Mouse (Mus musculus) embryonic facial prominence, embryonic 11.5 days (tissue): ENCODE data around the gene F830045P16Rik. TPM values are rescaled to one million over a fixed set of nuclear protein-coding genes. Genes with fewer than 3 reads are reported as not detected.
"Not testable (repeated sequence)": the region's sequence is repeated elsewhere in the genome, so short reads cannot be mapped to it uniquely, and the experiment has no call there.

Source experiments
- ATAC-seq: fragments of 200-750 bp; cut with Nextera tagmentation; replicated peaks from 2 replicates; pipeline ENCODE4 v1.8.0; 2017; ENCODE audit warnings: low read depth; ENCODE audit not compliant: insufficient number of reproducible peaks, low FRiP score, low TSS enrichment
- DNase-seq: peaks from one replicate; pipeline ENCODE4 v3.0.0-alpha.2; 2015; ENCODE audit warnings: low spot score
- H3K27ac ChIP-seq: fragments of 300-500 bp; sonication (generic); replicated peaks from 2 replicates; pipeline ENCODE4 v1.5.1; 2014; ENCODE audit warnings: mild to moderate bottlenecking, low read depth, low read length, control low read depth
- H3K27me3 ChIP-seq: fragments of 300-500 bp; sonication (generic); 2 replicates; pipeline ENCODE4 v1.6.1; 2014; ENCODE audit warnings: mild to moderate bottlenecking, low read length, moderate library complexity, mixed read lengths; ENCODE audit not compliant: control insufficient read depth, insufficient read depth
- H3K36me3 ChIP-seq: fragments of 300-500 bp; sonication (generic); replicated peaks from 2 replicates; pipeline ENCODE4 v1.6.1; 2014; ENCODE audit warnings: low read depth, mild to moderate bottlenecking, low read length, moderate library complexity, mixed read lengths; ENCODE audit not compliant: control insufficient read depth, insufficient read depth
- H3K4me1 ChIP-seq: fragments of 300-500 bp; sonication (generic); 2 replicates; pipeline ENCODE4 v1.6.1; 2014; ENCODE audit warnings: low read length, mixed read lengths; ENCODE audit not compliant: control insufficient read depth, insufficient read depth
- H3K4me2 ChIP-seq: fragments of 300-500 bp; sonication (generic); 2 replicates; pipeline ENCODE4 v1.6.1; 2014; ENCODE audit warnings: low read depth, mild to moderate bottlenecking, control low read depth, low read length, moderate library complexity
- H3K4me3 ChIP-seq: fragments of 300-500 bp; sonication (generic); 2 replicates; pipeline ENCODE4 v1.5.1; 2014; ENCODE audit warnings: low read depth, low read length, control low read depth
- H3K9ac ChIP-seq: fragments of 300-500 bp; sonication (generic); replicated peaks from 2 replicates; pipeline ENCODE4 v1.6.1; 2014; ENCODE audit warnings: mild to moderate bottlenecking, control low read depth, low read length
- H3K9me3 ChIP-seq: fragments of 300-500 bp; sonication (generic); replicated peaks from 2 replicates; pipeline ENCODE4 v1.6.1; 2016; ENCODE audit warnings: mild to moderate bottlenecking, low read length, inconsistent platforms, mixed read lengths; ENCODE audit not compliant: control insufficient read depth
- WGBS: fragments of 180-500 bp; shearing (Covaris S2); extraction: QIAGEN DNeasy Blood & Tissue Kit; methylation state at CpG from one replicate; pipeline ENCODE4 v1.1.7; 2014; 5-methylcytosine and 5-hydroxymethylcytosine counted together
- polyA plus RNA-seq: library from polyadenylated mRNA; unstranded; fragments of >200 nt; fragmentation: Nextera tagmentation; extraction: Ambion mirVana; gene quantifications from 2 replicates; pipeline ENCODE4 v1.2.1, GENCODE M21; 2014

The F830045P16Rik gene
- polyA plus RNA-seq, 1 experiment from 2014 or later, result not detected

DNA sequence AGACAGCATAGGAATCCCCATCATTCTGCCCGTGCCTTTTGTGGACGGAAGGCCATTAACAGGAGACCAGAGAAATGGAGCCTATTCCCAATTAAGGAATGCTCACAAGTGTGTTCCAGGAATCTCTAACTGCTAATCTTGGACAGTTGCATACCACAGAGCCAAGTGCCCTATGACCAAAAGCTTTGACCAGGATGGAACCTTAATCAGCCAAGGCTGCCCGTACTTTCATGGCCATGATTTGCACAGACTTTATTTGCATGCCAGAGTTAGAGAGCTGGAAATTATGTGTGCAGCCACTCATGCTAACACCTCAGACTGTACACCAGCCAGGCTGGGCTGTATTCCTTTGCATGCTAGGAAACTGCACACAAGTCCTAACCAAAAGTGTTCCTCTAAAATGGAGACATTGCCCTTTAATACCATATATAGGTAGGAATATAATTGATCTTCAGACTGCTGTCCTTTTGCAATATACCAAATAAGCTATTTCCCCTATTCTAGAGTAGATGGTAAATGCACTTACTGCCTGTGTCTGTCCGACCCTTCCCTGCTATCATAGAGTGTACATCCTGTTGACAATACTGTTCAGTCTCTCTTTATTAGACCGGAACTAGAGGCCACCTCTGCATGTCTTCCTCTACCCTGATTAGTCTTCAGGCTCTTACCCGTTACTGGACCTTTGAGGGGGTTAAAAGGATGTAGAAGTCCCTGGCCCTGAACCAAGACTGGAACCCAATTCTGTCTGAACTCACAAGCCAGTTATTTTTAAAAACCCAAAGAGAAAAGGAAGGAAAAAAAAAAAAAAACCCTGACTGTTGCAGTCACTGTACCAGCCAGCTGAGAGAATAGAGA, 22.6 kb downstream of the F830045P16Rik start:
- Histone ChIP-seq H3K36me3 (no peaks in the 10 kb centered on the region), H3K9ac (no peak overlapping the region), H3K9me3 (no peaks in the 10 kb centered on the region), H3K4me1 (no peaks in the 10 kb centered on the region), H3K4me2 (no peak overlapping the region), H3K27me3 (no peaks in the 10 kb centered on the region), H3K4me3 (no peak overlapping the region), H3K27ac (no peak overlapping the region)
- DNase-seq (no peak), ATAC-seq (no peak)
- 84% methylated on average over 6 of the region's 6 CpGs for WGBS

DNA sequence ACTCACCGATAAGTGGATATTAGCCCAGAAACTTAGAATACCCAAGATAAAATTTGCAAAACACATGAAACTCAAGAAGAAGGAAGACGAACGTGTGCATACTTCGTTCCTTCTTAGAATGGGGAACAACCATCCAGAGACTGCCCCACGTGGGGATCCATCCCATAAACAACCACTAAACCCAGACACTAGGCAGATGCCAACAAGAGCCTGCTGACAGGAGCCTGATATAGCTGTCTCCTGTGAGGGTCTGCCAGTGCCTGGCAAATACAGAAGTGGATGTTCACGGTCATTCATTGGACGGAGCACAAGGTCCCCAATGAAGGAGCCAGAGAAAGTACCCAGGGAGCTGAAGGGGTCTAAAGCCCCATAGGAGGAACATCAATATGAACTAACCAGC, 24.3 kb downstream of the F830045P16Rik start:
- H3K4me1 ChIP-seq, H3K4me3 ChIP-seq, H3K27me3 ChIP-seq, H3K36me3 ChIP-seq, H3K4me2 ChIP-seq, H3K9me3 ChIP-seq, H3K9ac ChIP-seq, ATAC-seq, H3K27ac ChIP-seq, DNase-seq: not testable (repeated sequence)
- 91% methylated on average over 7 of the region's 7 CpGs for WGBS

DNA sequence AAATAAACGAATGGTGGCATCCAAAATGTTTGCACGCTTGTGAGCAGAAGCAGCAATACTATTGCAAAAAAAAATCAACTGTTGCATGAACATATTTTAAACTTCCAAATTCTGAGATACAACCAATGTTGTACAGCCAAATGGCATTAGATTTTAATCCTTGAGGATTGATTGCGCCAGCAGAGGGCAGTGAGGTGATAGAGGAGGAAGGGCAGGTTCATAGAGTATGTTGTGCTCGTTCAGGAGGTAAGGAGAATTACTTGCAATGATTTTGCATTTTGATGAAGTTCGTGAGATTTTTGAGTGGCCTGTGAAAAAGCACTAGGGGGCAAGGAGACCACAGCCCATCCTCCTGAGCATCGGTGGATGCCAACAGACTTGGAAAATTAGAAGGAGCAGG, 33.8 kb downstream of the F830045P16Rik start:
- Histone ChIP-seq H3K27ac (no peak overlapping the region), H3K9ac (no peak overlapping the region), H3K4me3 (no peak overlapping the region), H3K9me3 (no peaks in the 10 kb centered on the region), H3K4me2 (no peak overlapping the region), H3K27me3 (no peaks in the 10 kb centered on the region), H3K4me1 (no peaks in the 10 kb centered on the region), H3K36me3 (no peaks in the 10 kb centered on the region)
- no peak for ATAC-seq
- peak; percentile 66 for DNase-seq
- WGBS, result 23% methylated on average over 6 of the region's 6 CpGs

DNA sequence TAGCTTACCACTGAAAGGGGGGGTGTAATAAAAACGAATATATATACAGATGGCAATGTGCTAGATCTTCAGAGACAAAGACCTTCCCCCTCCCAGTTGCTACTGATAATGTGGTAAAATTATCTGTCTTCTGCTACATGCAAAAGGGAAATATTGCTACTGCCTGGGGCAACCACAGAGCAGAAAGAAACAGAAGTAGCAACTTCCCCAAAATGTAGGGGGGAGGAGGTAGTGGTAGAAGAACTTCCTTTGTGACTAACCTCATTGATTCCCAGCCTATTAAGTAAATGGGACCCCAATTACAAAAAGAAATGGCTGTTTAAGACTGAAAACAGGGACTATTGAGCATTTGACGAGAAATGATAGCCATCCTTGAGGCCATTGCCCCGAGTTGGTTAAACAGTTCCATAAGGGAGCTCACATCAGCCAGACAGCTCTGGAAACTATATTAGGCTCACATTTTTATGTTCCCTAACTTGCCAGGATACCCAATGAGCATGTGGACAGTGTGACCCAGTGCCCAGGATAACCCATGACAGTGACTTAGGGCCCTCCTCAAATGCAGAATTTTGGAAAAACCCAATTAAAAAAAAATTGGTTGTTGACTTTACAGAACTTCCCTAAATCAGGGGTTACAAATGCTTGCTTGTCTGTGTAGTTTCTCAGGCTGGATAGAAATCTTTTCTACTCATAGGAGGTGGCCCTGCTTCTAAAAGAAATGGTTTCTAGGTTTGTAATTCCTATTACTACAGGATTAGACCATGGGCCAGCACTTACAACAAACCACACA, 46.7 kb downstream of the F830045P16Rik start:
- H3K9ac ChIP-seq, result no peak overlapping the region
- DNase-seq (no peak), ATAC-seq (no peak)
- H3K27ac ChIP-seq, result no peak overlapping the region
- H3K9me3 ChIP-seq, result no peaks in the 10 kb centered on the region
- 46% methylated on average over 3 of the region's 3 CpGs for whole genome bisulfite sequencing
- no peak overlapping the region for H3K4me2 ChIP-seq
- H3K36me3 ChIP-seq, result no peaks in the 10 kb centered on the region
- H3K4me3 ChIP-seq, result no peak overlapping the region
- H3K4me1 ChIP-seq, result no peaks in the 10 kb centered on the region
- H3K27me3 ChIP-seq, result no peaks in the 10 kb centered on the region

DNA sequence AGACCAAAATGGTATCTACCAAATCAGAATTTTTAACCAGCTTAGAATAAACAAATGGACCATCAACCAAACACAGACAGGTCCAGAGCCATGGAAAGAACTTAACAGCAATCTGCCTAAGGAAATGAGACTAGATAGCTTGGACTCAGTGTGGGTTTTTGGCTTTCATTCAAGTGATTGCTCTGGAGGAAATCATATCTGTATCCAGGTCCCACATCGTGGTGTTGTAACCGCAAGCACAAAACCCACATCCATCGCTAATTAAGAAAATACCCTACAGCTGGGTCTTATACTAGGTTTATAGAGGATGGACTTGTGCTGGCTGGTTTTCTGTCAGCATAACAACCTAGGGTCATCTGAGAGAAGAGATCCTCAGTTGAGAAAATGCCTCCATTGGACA, 53.3 kb downstream of the F830045P16Rik start:
- no peaks in the 10 kb centered on the region for H3K27me3 ChIP-seq
- H3K4me2 ChIP-seq, result no peak overlapping the region
- no peak overlapping the region for H3K9ac ChIP-seq
- no peak overlapping the region for H3K27ac ChIP-seq
- H3K4me1 ChIP-seq, result no peaks in the 10 kb centered on the region
- DNase-seq, result no peak
- H3K4me3 ChIP-seq, result no peak overlapping the region
- H3K36me3 ChIP-seq, result no peaks in the 10 kb centered on the region
- WGBS, result 86% methylated on average over 3 of the region's 3 CpGs
- H3K9me3 ChIP-seq, result no peaks in the 10 kb centered on the region
- ATAC-seq, result no peak

DNA sequence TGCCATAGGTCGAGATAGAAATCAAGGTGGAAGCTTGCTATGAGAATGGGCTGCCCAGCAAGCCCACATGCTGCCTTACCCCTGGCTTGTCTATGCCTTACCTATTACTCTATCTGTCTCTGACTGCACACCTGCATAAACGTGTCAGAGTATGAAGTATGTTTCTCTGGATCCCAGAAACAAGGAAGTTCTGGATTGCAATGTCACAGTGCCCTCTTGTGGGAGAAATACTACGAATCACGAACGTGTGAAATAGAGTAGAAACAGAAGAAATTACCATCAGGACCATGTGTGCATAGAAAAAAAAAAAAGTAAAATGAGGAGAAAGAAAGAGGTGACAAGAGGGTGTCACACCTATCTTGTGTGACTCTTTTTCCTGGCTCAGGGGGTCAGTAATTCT, 64.5 kb downstream of the F830045P16Rik start:
- H3K36me3 ChIP-seq, result no peaks in the 10 kb centered on the region
- H3K27me3 ChIP-seq, result no peaks in the 10 kb centered on the region
- H3K4me1 ChIP-seq, result no peaks in the 10 kb centered on the region
- H3K4me2 ChIP-seq, result no peak overlapping the region
- no peak overlapping the region for H3K27ac ChIP-seq
- no peak overlapping the region for H3K4me3 ChIP-seq
- no peak overlapping the region for H3K9ac ChIP-seq
- no peak for ATAC-seq
- DNase-seq, result peak; percentile 71
- WGBS, result 28% methylated on average over 5 of the region's 5 CpGs
- H3K9me3 ChIP-seq, result no peaks in the 10 kb centered on the region

DNA sequence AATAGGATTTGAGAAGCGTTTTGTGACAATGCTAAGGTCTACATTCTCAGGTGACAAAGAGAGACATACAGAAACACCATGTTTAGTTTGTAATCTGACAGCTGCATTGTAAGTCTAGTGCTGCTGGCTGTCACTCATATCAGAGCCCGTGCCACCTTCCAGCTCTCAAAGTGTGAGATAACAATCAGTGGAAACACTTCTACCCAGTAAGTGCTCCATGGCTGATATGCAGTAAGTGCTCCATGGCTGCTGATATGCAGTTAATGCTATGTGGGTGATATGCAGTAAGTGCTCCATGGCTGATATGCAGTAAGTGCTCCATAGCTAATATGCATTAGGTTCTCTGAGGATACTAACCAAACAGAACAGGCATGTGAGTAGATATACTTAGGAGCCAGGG, 65.6 kb downstream of the F830045P16Rik start:
- 78% methylated on average over 2 of the region's 2 CpGs for WGBS
- Histone ChIP-seq H3K9me3 (no peaks in the 10 kb centered on the region), H3K27me3 (no peaks in the 10 kb centered on the region)

DNA sequence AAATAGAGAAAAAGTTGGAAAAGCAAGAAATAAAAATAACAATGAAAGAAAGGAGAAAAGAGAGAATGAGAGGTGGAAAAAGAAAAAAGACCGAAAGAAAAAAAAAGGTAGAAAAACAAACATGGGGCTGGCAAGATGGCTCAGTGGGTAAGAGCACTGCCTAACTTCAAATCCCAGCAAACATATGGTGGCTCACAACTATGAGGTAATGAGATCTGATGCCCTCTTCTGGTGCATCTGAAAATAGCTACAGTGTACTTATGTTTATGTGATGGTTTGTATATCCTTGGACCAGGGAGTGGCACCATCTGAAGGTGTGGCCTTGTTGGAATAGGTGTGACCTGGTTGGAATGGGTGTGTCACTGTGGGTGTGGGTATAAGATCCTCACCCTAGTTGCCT, 97.6 kb downstream of the F830045P16Rik start:
- not testable (repeated sequence) for H3K36me3 ChIP-seq, H3K9me3 ChIP-seq, H3K27me3 ChIP-seq, ATAC-seq, H3K4me3 ChIP-seq, DNase-seq, H3K27ac ChIP-seq, H3K4me2 ChIP-seq, H3K4me1 ChIP-seq, H3K9ac ChIP-seq
- WGBS, result 85% methylated on average over 1 of the region's 1 CpGs

More for the DNA sequence above, 65.6 kb downstream of the F830045P16Rik start:
- Histone ChIP-seq H3K4me3 (no peak overlapping the region), H3K9ac (no peak overlapping the region), H3K36me3 (no peaks in the 10 kb centered on the region), H3K27ac (no peak overlapping the region), H3K4me2 (no peak overlapping the region), H3K4me1 (no peaks in the 10 kb centered on the region)
- ATAC-seq (no peak), DNase-seq (no peak)
